Mouse (Mus musculus) bone marrow, adult 2 months (tissue): ENCODE data around the gene Cdkl3.

Source experiments
- CTCF ChIP-seq: fragments of 200-500 bp; IDR thresholded peaks from 2 replicates; pipeline ENCODE4 v1.5.1; 2011; ENCODE audit warnings: low read length, control low read depth; ENCODE audit not compliant: control insufficient read depth, insufficient read depth
- POLR2A ChIP-seq: fragments of 200-500 bp; IDR thresholded peaks from 2 replicates; pipeline ENCODE4 v1.6.1; 2011; ENCODE audit warnings: low read depth, mild to moderate bottlenecking, control low read depth, low read length, borderline replicate concordance; ENCODE audit not compliant: control insufficient read depth

DNA sequence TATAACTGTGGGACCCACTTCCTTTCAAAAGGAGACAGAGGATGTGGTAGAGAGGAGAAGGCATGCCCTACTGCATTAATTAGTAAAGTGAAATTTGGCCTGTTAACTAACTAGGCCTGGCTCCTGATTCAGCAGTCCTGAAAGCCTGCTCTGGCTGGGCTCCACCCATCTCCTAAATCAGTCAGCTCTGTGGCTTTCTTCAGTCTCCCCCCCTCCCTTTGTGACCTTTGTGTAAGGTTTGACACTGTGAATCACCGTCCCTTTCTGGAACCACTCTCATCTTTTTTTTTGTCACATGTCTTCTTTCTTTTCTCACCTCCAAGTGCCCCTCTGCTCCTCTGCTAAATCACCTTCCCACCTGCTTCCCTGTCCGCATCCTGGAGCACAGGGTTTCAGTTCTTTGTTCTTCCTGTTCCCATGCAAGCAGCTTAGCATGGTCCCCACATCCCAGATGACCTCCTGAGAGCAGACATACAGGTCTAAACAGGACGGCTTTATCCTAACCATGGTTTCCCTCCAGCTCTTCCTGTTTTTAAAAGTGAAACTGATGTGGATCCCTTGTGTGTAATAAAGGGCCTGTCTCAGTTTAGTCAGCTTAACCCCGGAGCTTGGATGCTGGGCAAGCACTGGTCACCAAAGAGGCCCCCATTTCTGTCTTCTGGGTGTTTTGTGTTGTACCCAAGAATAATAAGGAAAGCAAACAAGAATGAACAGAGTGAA is 42.6 kb downstream of the Cdkl3 start:
- TF ChIP-seq CTCF (no peak), POLR2A (no peak)
